10 mouse cellular contexts compared by ENCODE assay signal in genomic region chr9:113629632-113630031, GRCm38 (mm10).
DNase-seq lines count a peak whose midpoint lies in the region; ATAC-seq and TF ChIP-seq lines count a peak whose summit lies in the region.
"Had no signal": no experiment of that assay in that cellular context is flagged by ENCODE, and none has a peak within 500 bp of the region (broad histone marks: within the 10 kb centered on the region; RNA-seq: fewer than 3 reads in every experiment).

No protein-coding gene starts in this region.

- TF ChIP-seq POLR2A in limb, embryonic 14.5 days (IDR thresholded peaks at IDR 0.05; ENCODE audit: borderline replicate concordance, extremely low read depth, insufficient read depth, insufficient read length): no peak

- no peaks in the 10 kb centered on the region for H3K9me3 ChIP-seq in liver, embryonic 14.5 days (ENCODE audit: control insufficient read depth, low read length)
- H3K9me3 ChIP-seq in liver, embryonic 12.5 days (replicated peaks): 0 out of 2 replicates have a peak, but pooled peaks cover 3% of the 10 kb centered on the region
- no peaks in the 10 kb centered on the region for H3K9me3 ChIP-seq in embryonic facial prominence, embryonic 14.5 days (ENCODE audit: control insufficient read depth, low read length)
- H3K9me3 ChIP-seq in limb, embryonic 14.5 days (ENCODE audit: control insufficient read depth, low read length): peaks cover 6% of the 10 kb centered on the region; the same call in 1 of the 2 replicates
- H3K9me3 ChIP-seq: embryonic facial prominence, embryonic 12.5 days had no signal

- TF ChIP-seq EP300 in liver, embryonic 14.5 days (IDR thresholded peaks at IDR 0.05; ENCODE audit: low read depth): no peak

- H3K27me3 ChIP-seq in liver, embryonic 14.5 days (ENCODE audit: control insufficient read depth, insufficient read depth, low read length): no peaks in the 10 kb centered on the region
- H3K27me3 ChIP-seq in liver, embryonic 12.5 days (replicated peaks): no peaks in the 10 kb centered on the region
- H3K27me3 ChIP-seq in embryonic facial prominence, embryonic 14.5 days (replicated peaks; ENCODE audit: control insufficient read depth, insufficient read depth, low read length): no peaks in the 10 kb centered on the region
- H3K27me3 ChIP-seq in limb, embryonic 14.5 days (ENCODE audit: control insufficient read depth, insufficient read depth, low read length): no peaks in the 10 kb centered on the region
- H3K27me3 ChIP-seq: embryonic facial prominence, embryonic 12.5 days had no signal

- TF ChIP-seq CTCF in liver, embryonic 14.5 days (IDR thresholded peaks at IDR 0.05; ENCODE audit: low read depth): peak; percentile 49

- no peak for DNase-seq in liver, embryonic 14.5 days (ENCODE audit: low read depth in 3 of 3, low spot score in 3 of 3)
- peak; percentile 52 for DNase-seq in adrenal gland, postnatal 10 days
- DNase-seq in embryonic facial prominence, embryonic 14.5 days (ENCODE audit: low spot score): peak; percentile 49
- peak; percentile 31 for DNase-seq in kidney, adult 9 months
- peak; percentile 70 for DNase-seq in limb, embryonic 14.5 days (ENCODE audit: low spot score)
- peak; percentile 89 to 92 for DNase-seq in right cerebral cortex, postnatal 10 days (ENCODE audit: low spot score in 2 of 2)
- DNase-seq in B cell, adult 2 months: no peak

- H3K36me3 ChIP-seq in liver, embryonic 14.5 days (replicated peaks; ENCODE audit: control insufficient read depth, insufficient read depth, low read depth): no peaks in the 10 kb centered on the region
- H3K36me3 ChIP-seq in liver, embryonic 12.5 days: no peaks in the 10 kb centered on the region
- H3K36me3 ChIP-seq in embryonic facial prominence, embryonic 14.5 days (ENCODE audit: control insufficient read depth, insufficient read depth, low read length): no peaks in the 10 kb centered on the region
- H3K36me3 ChIP-seq in limb, embryonic 14.5 days (ENCODE audit: control insufficient read depth, insufficient read depth, low read length): no peaks in the 10 kb centered on the region
- H3K36me3 ChIP-seq: embryonic facial prominence, embryonic 12.5 days had no signal

- ATAC-seq in liver, embryonic 14.5 days (ENCODE audit: insufficient read depth): no peak
- ATAC-seq in liver, embryonic 12.5 days: no peak
- ATAC-seq in embryonic facial prominence, embryonic 14.5 days (ENCODE audit: low read depth): no peak
- ATAC-seq in limb, embryonic 14.5 days (ENCODE audit: low FRiP score, low read depth): no peak

- H3K27ac ChIP-seq in liver, embryonic 14.5 days: no peak overlapping the region
- no peak overlapping the region for H3K27ac ChIP-seq in liver, embryonic 12.5 days
- H3K27ac ChIP-seq in embryonic facial prominence, embryonic 14.5 days (replicated peaks; ENCODE audit: low read depth, low read length): no peak overlapping the region
- no peak overlapping the region for H3K27ac ChIP-seq in limb, embryonic 14.5 days (replicated peaks; ENCODE audit: low read depth, low read length)
- H3K27ac ChIP-seq: embryonic facial prominence, embryonic 12.5 days; macrophage had no signal

- no peak overlapping the region for H3K4me2 ChIP-seq in liver, embryonic 14.5 days (ENCODE audit: low read depth)
- H3K4me2 ChIP-seq in liver, embryonic 12.5 days: no peak overlapping the region
- no peak overlapping the region for H3K4me2 ChIP-seq in embryonic facial prominence, embryonic 14.5 days (ENCODE audit: low read depth, low read length)
- H3K4me2 ChIP-seq in limb, embryonic 14.5 days (replicated peaks; ENCODE audit: low read depth, low read length, severe bottlenecking): no peak overlapping the region
- H3K4me2 ChIP-seq: embryonic facial prominence, embryonic 12.5 days had no signal

- H3K9ac ChIP-seq in liver, embryonic 14.5 days (replicated peaks): no peak overlapping the region
- H3K9ac ChIP-seq in liver, embryonic 12.5 days: no peak overlapping the region
- H3K9ac ChIP-seq in embryonic facial prominence, embryonic 14.5 days (ENCODE audit: low read depth, low read length): no peak overlapping the region
- no peak overlapping the region for H3K9ac ChIP-seq in limb, embryonic 14.5 days (ENCODE audit: low read depth, low read length, severe bottlenecking)
- H3K9ac ChIP-seq: embryonic facial prominence, embryonic 12.5 days had no signal

- H3K4me3 ChIP-seq in liver, embryonic 14.5 days (ENCODE audit: insufficient read depth in 1 of 2, low read depth in 2 of 2, low read length in 2 of 2): no peak overlapping the region
- H3K4me3 ChIP-seq in liver, embryonic 12.5 days: no peak overlapping the region
- no peak overlapping the region for H3K4me3 ChIP-seq in embryonic facial prominence, embryonic 14.5 days (ENCODE audit: low read depth, low read length)
- H3K4me3 ChIP-seq in limb, embryonic 14.5 days (replicated peaks; ENCODE audit: low read length): no peak overlapping the region
- H3K4me3 ChIP-seq: embryonic facial prominence, embryonic 12.5 days had no signal

- H3K4me1 ChIP-seq in liver, embryonic 14.5 days (replicated peaks; ENCODE audit: control insufficient read depth in 2 of 2, insufficient read depth in 2 of 2, low read length in 1 of 2): no peaks in the 10 kb centered on the region
- no peaks in the 10 kb centered on the region for H3K4me1 ChIP-seq in liver, embryonic 12.5 days
- no peaks in the 10 kb centered on the region for H3K4me1 ChIP-seq in embryonic facial prominence, embryonic 14.5 days (ENCODE audit: control insufficient read depth, insufficient read depth, low read length)
- peaks cover 3% of the 10 kb centered on the region; the same call in 1 of the 2 replicates for H3K4me1 ChIP-seq in limb, embryonic 14.5 days (ENCODE audit: control insufficient read depth, insufficient read depth, low read length)
- H3K4me1 ChIP-seq: embryonic facial prominence, embryonic 12.5 days had no signal

- WGBS in liver, embryonic 14.5 days (ENCODE audit: insufficient replicate concordance): 12% methylated on average over 9 of the region's 9 CpGs
- WGBS in liver, embryonic 12.5 days (ENCODE audit: insufficient replicate concordance): 18% methylated on average over 9 of the region's 9 CpGs
- WGBS in embryonic facial prominence, embryonic 14.5 days: 7% methylated on average over 9 of the region's 9 CpGs
- 9% methylated on average over 9 of the region's 9 CpGs for WGBS in limb, embryonic 14.5 days

Comparison
In these comparisons a context has a peak if more than half of its experiments do, and no peak if none do; other contexts are left out.
1. DNase-seq: peak in adrenal gland, postnatal 10 days (single experiment), embryonic facial prominence, embryonic 14.5 days (single experiment), kidney, adult 9 months (single experiment), limb, embryonic 14.5 days (single experiment) and right cerebral cortex, postnatal 10 days (2 of 2); none in liver, embryonic 14.5 days (0 of 3) and B cell, adult 2 months (0 of 2).